Mouse (Mus musculus) adrenal gland, adult (tissue): ENCODE measurements at regions not wholly inside any gene's neighbourhood (a gene's known extent, or its start where the extent isn't known, plus 50 kb on each side); places are given as distances from the start of the nearest gene placed in this dataset.

Experiments
- DNase-seq, 2 experiments: peaks; one replicate each; pipeline ENCODE4 v3.0.0; 2022 to 2023; ENCODE audit warnings: low spot score in 1 of 2; ENCODE audit not compliant: inconsistent age in 2 of 2

DNA sequence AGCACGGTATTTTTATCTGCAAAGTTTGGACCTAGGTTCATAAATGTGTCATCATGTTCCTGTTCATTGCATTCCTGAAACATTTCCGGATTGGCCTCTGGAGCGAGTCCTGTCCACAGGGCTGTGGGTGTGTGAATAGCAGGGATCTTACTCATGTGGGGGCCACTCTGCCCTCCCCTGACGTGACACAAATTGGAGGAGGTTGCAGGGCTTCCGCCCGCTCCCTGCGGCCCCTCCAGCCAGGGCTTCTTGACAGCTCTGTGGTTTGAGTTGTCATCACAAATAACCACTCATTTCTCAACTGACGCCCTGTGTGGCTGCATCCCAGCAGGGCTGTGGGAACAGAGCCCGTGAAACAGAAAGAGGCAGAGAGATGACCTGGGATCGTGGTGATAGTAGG, 619.9 kb upstream of the Sall1 start:
- peak in 1 of 2 experiments; percentile 19 for DNase-seq

- DNase-seq: no peak
Measured at GRCm38 (mm10) chr8:89658998-89659944, 615.3 kb upstream of the Sall1 start.

- DNase-seq: no peak
Measured at GRCm38 (mm10) chr8:89655369-89655768, 611.4 kb upstream of the Sall1 start.

GRCm38 (mm10) chr8:89649207-89649890, 605.4 kb upstream of the Sall1 start:
- no peak for DNase-seq

GRCm38 (mm10) chr8:89646946-89647345, 603.0 kb upstream of the Sall1 start:
- no peak for DNase-seq

GRCm38 (mm10) chr8:89641339-89641738, 597.4 kb upstream of the Sall1 start:
- no peak for DNase-seq

GRCm38 (mm10) chr8:89634864-89635263, 590.9 kb upstream of the Sall1 start:
- DNase-seq: no peak

GRCm38 (mm10) chr8:89632304-89632703, 588.3 kb upstream of the Sall1 start:
- DNase-seq: no peak

- no peak for DNase-seq
Measured at GRCm38 (mm10) chr8:89630540-89630939, 586.6 kb upstream of the Sall1 start.

GRCm38 (mm10) chr8:89618089-89618488, 574.1 kb upstream of the Sall1 start:
- DNase-seq: no peak

DNA sequence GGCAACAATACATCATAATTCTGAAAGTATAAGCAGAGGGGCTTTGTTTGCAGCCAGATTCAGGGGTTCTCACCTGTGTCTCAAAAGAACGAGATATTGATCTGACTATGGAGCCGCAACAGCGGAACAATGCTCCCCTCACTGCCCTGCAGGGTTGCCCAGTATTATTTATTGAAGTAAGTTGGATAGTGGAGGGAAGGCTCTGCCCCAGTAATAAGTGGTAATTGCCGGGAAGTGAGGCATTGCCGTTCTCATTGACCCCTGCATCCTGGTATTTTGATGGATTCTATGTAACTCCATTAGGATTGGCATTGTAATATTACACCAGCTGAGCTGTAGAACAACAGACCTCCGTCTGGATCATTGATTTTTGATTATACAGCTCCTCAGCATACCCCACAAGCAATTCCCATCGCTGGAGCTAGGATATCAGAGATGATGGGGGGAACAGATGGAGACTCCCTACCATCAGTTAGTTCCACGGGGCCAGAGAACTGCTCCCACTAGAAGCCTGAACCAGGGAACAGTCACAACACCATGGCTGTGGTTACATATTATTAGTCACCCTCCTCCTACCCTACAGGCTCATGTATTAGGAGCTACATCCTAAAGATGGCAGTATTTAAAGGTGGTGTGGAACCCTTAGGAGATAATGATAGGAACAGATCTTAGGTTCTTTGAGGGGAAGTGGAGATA, 572.0 kb upstream of the Sall1 start:
- no peak for DNase-seq

DNA sequence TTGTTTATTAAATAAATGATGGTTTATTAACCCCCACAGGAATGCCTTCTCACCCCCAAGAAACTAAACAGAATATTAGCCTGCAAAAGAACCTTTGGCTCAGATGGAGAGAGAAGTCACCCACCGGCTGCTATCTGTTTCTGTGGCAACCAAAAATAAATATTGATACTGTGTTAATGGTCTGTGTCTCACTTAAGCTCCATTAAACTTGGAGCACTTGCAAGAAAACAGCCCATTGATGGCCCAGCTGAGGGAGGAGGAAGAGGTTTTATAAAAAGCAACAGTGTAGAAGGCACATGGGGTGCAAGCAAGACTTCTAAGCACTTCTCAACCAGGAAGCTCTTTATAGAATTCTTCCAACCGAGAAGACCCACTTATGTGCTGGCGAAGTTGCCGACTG, 565.1 kb upstream of the Sall1 start:
- DNase-seq: no peak

- no peak for DNase-seq
Measured at GRCm38 (mm10) chr8:89605905-89606468, 562.0 kb upstream of the Sall1 start.

- no peak for DNase-seq
Measured at GRCm38 (mm10) chr8:89604461-89604860, 560.5 kb upstream of the Sall1 start.

- no peak for DNase-seq
Measured at GRCm38 (mm10) chr8:89596380-89596779, 552.4 kb upstream of the Sall1 start.

DNA sequence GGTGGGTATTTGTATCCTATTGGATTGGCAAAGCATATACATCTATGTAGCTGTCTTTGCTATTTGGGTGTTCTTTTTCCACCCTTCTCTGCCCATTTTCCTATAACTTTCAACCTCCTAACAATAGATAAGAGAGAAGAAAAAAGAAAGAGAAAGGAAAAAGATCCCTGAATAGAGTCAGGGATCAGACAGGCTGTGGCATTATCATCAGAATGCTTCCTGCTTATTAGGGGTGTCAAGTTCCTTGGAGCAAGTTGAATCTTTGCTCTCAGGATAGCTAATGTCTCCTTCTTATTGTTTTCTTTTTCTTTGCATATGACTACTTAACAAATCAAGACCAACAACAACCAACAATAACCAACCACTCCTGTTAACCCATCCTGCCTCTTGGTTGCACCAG, 539.1 kb upstream of the Sall1 start:
- DNase-seq: no peak

DNA sequence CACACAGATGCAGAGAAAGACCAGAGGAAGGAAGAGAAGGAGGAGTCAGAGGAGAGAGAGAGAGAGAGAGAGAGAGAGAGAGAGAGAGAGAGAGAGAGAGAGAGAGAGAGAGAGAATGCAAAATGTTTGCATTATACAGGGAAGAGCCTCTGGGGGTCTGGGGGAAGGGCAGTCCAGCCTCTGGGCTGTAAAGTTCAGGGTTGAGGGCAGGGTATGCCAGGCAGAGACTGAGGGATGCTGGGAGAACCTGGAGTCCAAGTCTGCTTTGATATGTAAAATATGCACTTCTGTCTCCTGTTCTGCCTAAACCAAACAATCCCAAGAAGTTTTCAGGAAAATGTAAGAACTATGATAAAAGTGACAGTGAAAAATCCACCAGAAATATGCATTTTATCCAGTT, 538.6 kb upstream of the Sall1 start:
- DNase-seq: no peak

DNA sequence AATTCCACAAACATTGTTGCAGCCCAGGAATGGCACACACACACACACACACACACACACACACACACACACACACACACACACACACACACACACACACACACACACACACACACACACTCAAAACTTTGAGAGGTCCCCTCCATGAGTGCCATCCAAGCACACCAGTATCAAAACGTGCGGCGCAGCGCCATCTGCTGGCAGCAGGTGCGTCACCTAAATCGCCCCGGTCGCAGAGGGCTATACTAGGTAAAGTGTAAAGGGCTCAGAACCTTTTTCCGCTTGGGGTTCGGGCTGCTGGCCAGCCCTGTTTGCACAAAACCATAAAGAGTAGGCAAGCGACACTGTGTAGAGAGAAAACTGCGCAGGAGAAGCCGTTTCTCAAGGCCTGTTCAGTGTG, 527.9 kb upstream of the Sall1 start:
- DNase-seq: peak; percentile 54 to 87

DNA sequence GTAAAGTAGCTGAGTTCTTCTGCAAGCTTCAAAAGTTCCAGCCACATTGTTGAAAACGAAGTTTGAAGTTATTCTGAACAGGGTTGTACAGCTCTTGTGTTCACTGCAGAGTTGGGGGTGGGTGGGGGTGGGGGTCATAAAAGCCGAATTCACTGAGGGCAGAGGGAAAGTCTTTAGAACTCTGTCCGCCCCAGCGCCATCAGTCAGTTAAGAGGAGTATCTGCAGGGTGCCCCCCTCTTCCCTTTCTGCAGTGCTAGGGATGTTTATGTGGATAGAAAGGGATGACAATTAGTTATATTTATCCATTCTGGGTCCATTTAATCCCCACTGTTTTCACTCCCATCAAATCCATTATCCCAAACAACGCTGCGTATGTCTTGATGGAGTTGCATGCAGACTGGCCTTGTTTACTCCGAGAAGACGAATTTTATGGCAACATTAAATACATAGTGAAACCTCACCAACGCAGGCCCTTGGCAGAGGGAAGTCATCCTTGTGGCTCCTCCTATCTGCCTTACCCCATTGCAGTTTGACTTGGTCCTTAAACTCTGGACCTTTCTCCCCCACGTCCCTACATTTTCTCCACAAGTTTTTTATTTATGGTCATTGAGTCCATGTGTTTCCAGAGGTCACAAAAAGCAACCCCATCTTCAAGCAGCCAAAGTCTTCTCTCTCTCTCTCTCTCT, 526.8 kb upstream of the Sall1 start:
- no peak for DNase-seq

- DNase-seq: no peak
Measured at GRCm38 (mm10) chr8:89569406-89569805, 525.4 kb upstream of the Sall1 start.

GRCm38 (mm10) chr8:89568641-89569040, 524.7 kb upstream of the Sall1 start:
- DNase-seq: no peak
